Mouse (Mus musculus): ENCODE measurements around the gene Tbxa2r.

GRCm38 (mm10) chr10:81287513-81288157 lies 40.9 kb upstream of the Tbxa2r start:
- TF ChIP-seq POLR2AphosphoS2 (IDR thresholded peaks at IDR 0.05; ENCODE audit: low read depth, low read length) (no peak), ETS1 (conservative IDR thresholded peaks at IDR 0.05; ENCODE audit: low read depth, low read length) (no peak), CTCF (conservative IDR thresholded peaks at IDR 0.05 in 1 of 2, IDR thresholded peaks at IDR 0.05 in 1 of 2; ENCODE audit: low read depth in 2 of 2, low read length in 2 of 2) (peak; percentile 85 to 100), POLR2A (IDR thresholded peaks at IDR 0.05; ENCODE audit: low read depth, low read length) (no peak), MEF2A (IDR thresholded peaks at IDR 0.05; ENCODE audit: borderline replicate concordance, low read depth, low read length) (no peak), USF1 (IDR thresholded peaks at IDR 0.05; ENCODE audit: low read depth, low read length) (no peak), ZC3H11A (IDR thresholded peaks at IDR 0.05; ENCODE audit: low read depth, low read length) (no peak), JUND (conservative IDR thresholded peaks at IDR 0.05; ENCODE audit: low read depth, low read length) (no peak), HCFC1 (IDR thresholded peaks at IDR 0.05; ENCODE audit: low read depth, low read length) (no peak), MAX (IDR thresholded peaks at IDR 0.05; ENCODE audit: low read length) (no peak), TCF12 (IDR thresholded peaks at IDR 0.05; ENCODE audit: low read depth, low read length) (no peak)
